Mouse (Mus musculus): ENCODE results near the gene Ndel1.
"Not testable (repeated sequence)": the region's sequence is repeated elsewhere in the genome, so short reads cannot be mapped to it uniquely, and the experiment has no call there.

Ndel1 gene

GRCm38 (mm10) chr11:68850862-68851261 is 20.8 kb downstream of the Ndel1 start:
- no peak for DNase-seq (ENCODE audit: low read depth)

- DNase-seq (ENCODE audit: low read depth), result no peak
These were observed 32.1 kb downstream of the Ndel1 start for GRCm38 (mm10) chr11:68839606-68840005.

DNA sequence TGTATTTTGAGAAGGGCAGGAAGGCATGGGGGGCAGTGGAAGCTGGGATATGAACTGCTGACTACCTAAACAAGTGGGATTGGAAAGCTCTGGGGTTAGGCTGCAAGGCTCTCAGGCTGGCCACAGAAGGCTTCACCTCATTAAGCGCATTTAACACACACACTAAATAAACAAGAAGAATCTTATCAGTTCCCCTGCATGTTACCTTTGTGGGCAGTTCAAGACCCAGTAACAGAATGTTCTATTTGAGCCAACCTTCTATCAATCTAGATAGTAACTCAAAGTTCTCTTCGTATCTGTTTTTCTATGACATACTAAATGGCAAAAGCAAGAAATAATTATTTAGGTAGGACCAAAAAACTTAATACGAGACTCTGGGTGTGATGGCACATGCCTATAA is 36.6 kb downstream of the Ndel1 start:
- DNase-seq (ENCODE audit: low read depth), result no peak

DNA sequence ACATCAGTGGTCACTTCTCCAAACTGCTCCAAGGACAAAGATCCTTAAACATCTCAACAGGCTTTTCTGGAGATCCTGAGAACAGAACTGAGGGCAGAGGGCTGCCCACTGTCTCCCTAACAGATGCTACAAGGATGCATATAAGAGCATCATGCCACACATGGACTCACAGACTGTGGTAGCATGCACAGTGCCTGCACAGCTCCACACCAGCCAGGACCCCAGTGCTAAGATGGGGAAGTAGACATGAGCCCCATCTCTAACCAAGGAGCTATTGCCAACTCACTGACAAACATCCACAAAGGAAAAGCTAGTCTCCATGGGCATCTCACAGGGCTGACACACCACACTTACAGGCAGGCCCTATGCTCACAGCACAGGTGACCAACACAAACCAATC is 38.1 kb downstream of the Ndel1 start:
- DNase-seq (ENCODE audit: low read depth), result no peak

- DNase-seq (ENCODE audit: low read depth), result no peak
These were observed 38.9 kb downstream of the Ndel1 start for GRCm38 (mm10) chr11:68832793-68833192.

GRCm38 (mm10) chr11:68831580-68831979 is 40.1 kb downstream of the Ndel1 start:
- DNase-seq (ENCODE audit: low read depth), result not testable (repeated sequence)

DNA sequence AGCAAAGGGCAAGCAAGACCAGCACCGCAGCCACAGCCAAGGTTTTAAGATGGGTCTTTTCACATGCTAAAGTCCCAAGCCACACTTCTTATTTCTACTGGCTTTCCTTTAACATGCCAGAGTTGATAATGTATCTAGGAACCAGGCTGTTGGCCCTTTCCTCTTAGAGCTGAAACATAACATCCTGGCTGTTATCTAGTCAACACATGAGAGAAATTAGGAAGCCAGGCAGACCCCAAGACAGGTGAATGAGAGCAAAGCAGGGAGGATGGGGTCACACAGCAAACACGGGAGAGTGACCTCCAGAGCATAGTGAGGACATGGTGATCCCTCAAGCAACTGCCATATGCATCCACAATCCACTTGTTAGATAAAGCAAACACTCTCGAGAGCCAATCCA is 44.9 kb downstream of the Ndel1 start:
- no peak for DNase-seq (ENCODE audit: low read depth)

- no peak for DNase-seq (ENCODE audit: low read depth)
These were observed 49.3 kb downstream of the Ndel1 start for GRCm38 (mm10) chr11:68822326-68822725.

DNA sequence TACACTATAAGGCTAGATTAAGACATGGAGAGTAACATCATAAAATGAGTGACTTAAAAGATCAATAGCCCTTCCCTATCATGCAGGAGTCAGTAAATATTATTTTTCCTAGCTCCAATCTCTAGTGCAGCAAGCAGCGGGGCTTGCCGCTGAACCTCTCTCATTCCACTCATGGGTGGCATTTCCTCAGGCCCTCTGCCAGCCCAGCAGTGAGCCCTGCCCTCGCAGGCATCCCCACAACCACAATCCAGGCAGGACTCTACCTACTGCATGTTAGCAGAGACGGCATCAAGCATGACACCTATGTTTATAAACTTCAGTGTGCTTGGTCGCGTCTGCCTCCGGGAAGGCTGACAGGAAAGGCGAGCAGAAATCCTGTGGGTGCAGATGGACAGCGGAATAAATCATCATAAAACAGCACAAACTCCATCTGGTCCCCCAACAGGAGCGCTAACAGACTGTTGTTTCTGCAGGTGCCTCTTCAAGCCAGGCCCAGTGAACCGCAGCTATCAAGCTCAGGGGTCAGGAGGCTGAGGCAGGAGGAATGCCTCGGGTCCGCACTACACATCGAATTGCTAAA is 52.3 kb downstream of the Ndel1 start:
- DNase-seq (ENCODE audit: low read depth), result no peak

DNA sequence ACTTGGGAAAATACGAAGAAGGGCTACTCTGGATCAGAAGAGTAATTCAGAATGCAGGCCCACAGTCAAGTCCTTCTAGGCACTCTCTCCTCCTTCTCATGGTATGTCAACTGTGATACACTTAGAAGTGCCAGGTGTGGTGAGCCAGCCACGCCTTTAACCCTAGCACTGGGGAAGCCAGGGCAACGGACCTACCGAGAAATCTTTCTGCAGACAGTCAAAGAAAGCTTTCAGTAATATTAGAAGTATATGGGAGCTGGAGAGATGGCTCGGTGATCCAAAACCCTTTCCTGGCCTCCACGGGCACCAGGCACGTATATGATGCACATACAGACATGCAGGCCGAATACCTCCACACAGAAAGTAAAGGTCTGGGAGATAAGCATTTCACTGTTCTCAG is 53.2 kb downstream of the Ndel1 start:
- DNase-seq (ENCODE audit: low read depth), result no peak

- no peak for DNase-seq (ENCODE audit: low read depth)
These were observed 59.6 kb downstream of the Ndel1 start for GRCm38 (mm10) chr11:68811881-68812577.

- peak; percentile 25 for DNase-seq (ENCODE audit: low read depth)
These were observed 63.9 kb downstream of the Ndel1 start for GRCm38 (mm10) chr11:68807787-68808186.

DNA sequence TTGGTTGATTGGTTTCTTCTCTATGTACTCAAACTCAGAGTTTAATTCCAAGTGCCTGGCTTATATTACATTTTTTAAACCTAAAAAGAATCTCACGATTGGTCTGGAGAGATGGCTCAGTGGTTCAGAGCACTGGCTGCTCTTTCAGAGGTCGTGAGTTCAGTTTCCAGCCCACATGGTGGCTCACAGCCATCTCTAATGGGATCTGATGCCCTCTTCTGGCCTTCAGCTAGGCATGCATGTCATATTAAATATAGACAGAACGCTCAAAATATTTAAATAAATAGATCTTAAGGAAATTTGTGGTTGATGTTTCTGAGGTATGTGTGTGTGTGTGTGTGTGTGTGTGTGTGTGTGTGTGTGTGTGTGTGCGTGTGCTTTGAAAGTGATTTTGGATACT is 66.5 kb downstream of the Ndel1 start:
- no peak for DNase-seq (ENCODE audit: low read depth)

GRCm38 (mm10) chr11:68798258-68798657 is 73.4 kb downstream of the Ndel1 start:
- no peak for DNase-seq (ENCODE audit: low read depth)

DNA sequence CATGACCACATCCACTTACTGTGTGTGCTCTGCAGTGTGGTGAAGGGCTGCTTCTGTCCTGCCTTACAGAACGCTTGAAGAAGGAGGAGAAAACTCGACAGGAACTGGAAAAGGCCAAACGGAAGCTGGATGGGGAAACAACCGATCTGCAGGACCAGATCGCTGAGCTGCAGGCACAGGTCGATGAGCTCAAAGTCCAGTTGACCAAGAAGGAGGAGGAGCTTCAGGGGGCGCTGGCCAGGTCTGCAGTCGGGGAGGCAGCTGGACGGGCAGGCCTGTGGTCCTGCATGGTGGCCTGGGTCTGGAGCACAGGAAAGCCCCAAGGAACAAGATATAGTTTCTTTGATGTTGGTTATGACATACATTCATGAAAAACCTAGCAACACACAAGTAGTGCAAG is 79.9 kb downstream of the Ndel1 start:
- DNase-seq (ENCODE audit: low read depth), result no peak

DNA sequence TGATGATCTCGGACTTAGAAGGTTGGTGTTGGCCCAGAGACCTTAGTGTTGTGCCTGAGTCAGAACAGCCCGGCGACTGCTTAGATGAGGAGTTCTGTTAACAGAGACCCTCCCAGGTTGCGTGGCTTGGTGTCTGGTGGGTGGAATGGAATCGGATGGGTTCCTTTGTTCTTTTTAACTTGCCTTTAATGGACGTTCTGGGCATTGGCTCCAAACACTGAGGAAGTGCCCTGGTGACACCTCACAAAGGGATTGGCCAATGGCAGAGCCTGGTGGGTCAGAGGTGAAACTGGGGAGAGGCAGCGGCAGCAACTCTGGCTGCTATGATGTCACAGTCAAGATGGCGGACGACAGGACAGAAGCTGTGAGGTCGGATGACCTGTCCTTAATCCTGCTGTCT is 80.9 kb downstream of the Ndel1 start:
- no peak for DNase-seq (ENCODE audit: low read depth)

GRCm38 (mm10) chr11:68787222-68787621 is 84.4 kb downstream of the Ndel1 start:
- DNase-seq (ENCODE audit: low read depth), result no peak

DNA sequence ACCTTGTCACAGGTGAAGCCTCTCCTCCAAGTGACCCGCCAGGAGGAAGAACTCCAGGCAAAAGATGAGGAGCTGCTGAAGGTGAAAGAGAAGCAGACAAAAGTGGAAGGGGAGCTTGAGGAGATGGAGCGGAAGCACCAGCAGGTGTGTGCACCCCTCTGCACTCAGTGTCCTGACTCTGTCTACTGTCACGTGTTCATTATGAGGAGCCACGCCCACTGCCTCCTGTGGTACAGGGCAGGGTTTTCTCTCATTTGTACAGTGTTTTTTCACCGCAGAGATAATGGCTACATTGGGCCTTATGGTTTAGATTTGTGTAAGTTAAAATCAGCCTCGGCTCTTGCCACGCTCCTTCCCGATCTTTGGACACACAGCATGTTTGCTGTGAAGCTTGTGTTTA is 85.8 kb downstream of the Ndel1 start:
- DNase-seq (ENCODE audit: low read depth), result no peak

GRCm38 (mm10) chr11:68782336-68782735 is 89.3 kb downstream of the Ndel1 start:
- no peak for DNase-seq (ENCODE audit: low read depth)

GRCm38 (mm10) chr11:68780466-68781114 is 91.1 kb downstream of the Ndel1 start:
- no peak for DNase-seq (ENCODE audit: low read depth)

DNA sequence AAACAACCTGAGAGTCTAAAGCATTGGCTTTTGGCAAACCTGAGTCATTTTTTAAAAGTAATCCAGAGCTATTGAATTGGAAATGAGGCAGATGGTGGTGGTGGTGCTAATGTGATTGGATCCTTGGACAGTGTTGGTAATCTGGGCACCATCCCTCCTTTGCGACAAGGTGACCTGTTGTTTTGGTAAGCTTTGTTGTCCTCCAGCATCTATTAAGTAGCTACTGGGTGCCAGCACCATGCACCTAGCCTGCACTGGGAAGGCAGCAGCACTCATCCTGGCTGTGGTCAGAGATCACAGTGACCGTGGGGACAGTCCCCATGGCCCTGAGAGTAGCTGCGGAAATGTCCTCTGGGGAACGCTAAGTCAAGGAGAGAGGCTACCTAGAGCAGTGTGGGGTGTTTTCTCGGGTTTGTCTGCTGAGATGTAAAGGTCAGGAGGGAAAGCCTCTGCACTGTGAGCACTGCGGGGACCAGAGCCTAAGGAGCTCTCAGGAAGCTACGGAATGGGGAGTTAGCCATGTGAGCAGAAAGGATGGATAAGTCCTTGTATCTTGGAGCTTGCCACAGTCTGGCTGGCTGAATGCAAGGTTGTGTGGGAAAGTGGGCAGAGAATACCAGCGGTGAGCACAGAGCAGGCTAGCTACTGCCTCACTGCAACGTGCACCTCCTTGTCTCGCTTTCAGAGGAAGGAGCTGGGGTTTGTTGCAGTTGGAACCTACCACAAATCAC is 91.8 kb downstream of the Ndel1 start:
- no peak for DNase-seq (ENCODE audit: low read depth)

GRCm38 (mm10) chr11:68778855-68779254 is 92.8 kb downstream of the Ndel1 start:
- no peak for DNase-seq (ENCODE audit: low read depth)

GRCm38 (mm10) chr11:68777933-68778332 is 93.7 kb downstream of the Ndel1 start:
- no peak for DNase-seq (ENCODE audit: low read depth)

All from c-Kit-positive CD71-negative TER-119-negative erythroid progenitor cells, embryonic 14.5 days (primary cell).